Mouse (Mus musculus) embryonic fibroblast, embryonic 13.5 days (primary cell): ENCODE data around the gene Mpp3.

Experiments used
- CTCF ChIP-seq: IDR thresholded peaks from 2 replicates; pipeline ENCODE4 v1.5.1; 2011; ENCODE audit warnings: mild to moderate bottlenecking, control low read depth, low read length, moderate library complexity, borderline replicate concordance; ENCODE audit not compliant: insufficient read depth
- POLR2A ChIP-seq: IDR thresholded peaks from 2 replicates; pipeline ENCODE4 v1.6.1; 2011; ENCODE audit warnings: low read depth, mild to moderate bottlenecking, control low read depth, low read length, moderate library complexity

DNA sequence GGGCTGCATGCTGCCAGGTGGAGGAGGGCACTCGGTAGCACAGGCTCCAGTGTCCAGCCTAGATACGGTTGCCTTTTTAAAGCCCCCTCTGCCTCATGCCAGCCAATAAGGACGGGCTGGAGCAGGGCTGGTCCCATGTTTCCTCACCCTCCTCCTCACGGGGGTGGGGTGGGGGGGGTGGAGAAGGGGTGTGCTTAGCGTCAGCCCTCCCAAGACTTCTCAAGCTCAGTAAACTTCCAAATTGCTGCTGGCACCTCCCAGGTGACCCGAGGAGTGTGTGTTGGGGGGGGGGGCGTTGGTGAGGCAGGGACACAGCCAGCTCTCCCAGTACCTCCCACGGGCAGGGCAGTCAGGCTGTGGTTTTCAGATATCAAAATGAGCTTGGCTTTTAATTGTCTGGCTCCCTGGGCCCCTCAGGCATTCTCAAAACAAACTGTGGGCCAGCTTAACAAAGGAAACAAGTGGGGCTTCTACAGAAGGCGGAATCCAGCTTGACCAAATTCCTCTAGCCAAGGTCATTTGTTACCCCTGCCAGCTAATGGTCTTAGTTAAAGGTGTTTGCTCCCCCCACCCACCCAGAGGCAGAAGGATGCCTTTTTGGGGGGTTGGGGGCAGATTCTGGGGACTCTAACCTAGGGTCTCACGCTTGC is 61.2 kb downstream of the Mpp3 start, which contains the start of gene Sost:
- no peak for TF ChIP-seq CTCF
- no peak for TF ChIP-seq POLR2A
